Mouse (Mus musculus): Measurements from ENCODE around the gene Stk24. TPM values are rescaled to one million over a fixed set of nuclear protein-coding genes. Genes with fewer than 3 reads are reported as not detected.
A peak's percentile ranks its signal among the peaks of the same experiment; 100 is the strongest.

Stk24 gene
- polyA plus RNA-seq, 1 experiment from 2014 or later: 34.0 TPM

- Histone ChIP-seq H3K9ac (ENCODE audit: low read length) (no peak overlapping the region), H3K4me2 (replicated peaks; ENCODE audit: low read depth) (no peak overlapping the region), H3K9me3 (ENCODE audit: control insufficient read depth, low read length) (no peaks in the 10 kb centered on the region), H3K4me3 (ENCODE audit: low read depth, low read length) (no peak overlapping the region), H3K27me3 (ENCODE audit: control insufficient read depth, insufficient read depth, low read length) (no peaks in the 10 kb centered on the region), H3K4me1 (replicated peaks; ENCODE audit: control insufficient read depth, insufficient read depth) (peaks cover 28% of the 10 kb centered on the region), H3K27ac (replicated peaks) (peak overlapping the region; percentile 67), H3K36me3 (ENCODE audit: control insufficient read depth, insufficient read depth, low read length) (no peaks in the 10 kb centered on the region)
- DNase-seq (ENCODE audit: low spot score) (peak; percentile 68), ATAC-seq (ENCODE audit: low FRiP score, low TSS enrichment) (peak; percentile 85)
- TF ChIP-seq EP300 (optimal IDR thresholded peaks at IDR 0.05) (no peak), CTCF (IDR thresholded peaks at IDR 0.05; ENCODE audit: low read depth) (peak; percentile 58)
- 48% methylated on average over 17 of the region's 17 CpGs for WGBS
Observed at GRCm38 (mm10) chr14:121361319-121362114, 18.3 kb downstream of the Stk24 start.

- no peak overlapping the region for H3K4me3 ChIP-seq (ENCODE audit: low read depth, low read length)
- DNase-seq (ENCODE audit: low spot score): no peak
Observed at GRCm38 (mm10) chr14:121359850-121360249, 20.0 kb downstream of the Stk24 start.

GRCm38 (mm10) chr14:121359015-121359414 lies 20.8 kb downstream of the Stk24 start:
- H3K27ac ChIP-seq (replicated peaks): peak overlapping the region; percentile 58
- ATAC-seq (ENCODE audit: low FRiP score, low TSS enrichment) (no peak), DNase-seq (ENCODE audit: low spot score) (no peak)
- WGBS: 19% methylated on average over 3 of the region's 3 CpGs
- TF ChIP-seq EP300 (optimal IDR thresholded peaks at IDR 0.05): no peak
- TF ChIP-seq CTCF (IDR thresholded peaks at IDR 0.05; ENCODE audit: low read depth): no peak
- H3K27me3 ChIP-seq (ENCODE audit: control insufficient read depth, insufficient read depth, low read length): no peaks in the 10 kb centered on the region
- H3K4me2 ChIP-seq (replicated peaks; ENCODE audit: low read depth): no peak overlapping the region
- H3K4me3 ChIP-seq (ENCODE audit: low read depth, low read length): no peak overlapping the region
- no peaks in the 10 kb centered on the region for H3K9me3 ChIP-seq (ENCODE audit: control insufficient read depth, low read length)
- peaks cover 27% of the 10 kb centered on the region for H3K4me1 ChIP-seq (replicated peaks; ENCODE audit: control insufficient read depth, insufficient read depth)
- H3K9ac ChIP-seq (ENCODE audit: low read length): no peak overlapping the region
- no peaks in the 10 kb centered on the region for H3K36me3 ChIP-seq (ENCODE audit: control insufficient read depth, insufficient read depth, low read length)

More at GRCm38 (mm10) chr14:121359850-121360249, 20.0 kb downstream of the Stk24 start:
- Histone ChIP-seq H3K27ac (replicated peaks) (no peak overlapping the region; the same call in 1 of the 2 replicates), H3K36me3 (ENCODE audit: control insufficient read depth, insufficient read depth, low read length) (no peaks in the 10 kb centered on the region), H3K4me1 (replicated peaks; ENCODE audit: control insufficient read depth, insufficient read depth) (peaks cover 27% of the 10 kb centered on the region), H3K4me2 (replicated peaks; ENCODE audit: low read depth) (no peak overlapping the region), H3K27me3 (ENCODE audit: control insufficient read depth, insufficient read depth, low read length) (no peaks in the 10 kb centered on the region), H3K9ac (ENCODE audit: low read length) (no peak overlapping the region), H3K9me3 (ENCODE audit: control insufficient read depth, low read length) (no peaks in the 10 kb centered on the region)
- WGBS: 73% methylated on average over 8 of the region's 8 CpGs
- no peak for ATAC-seq (ENCODE audit: low FRiP score, low TSS enrichment)
- TF ChIP-seq CTCF (IDR thresholded peaks at IDR 0.05; ENCODE audit: low read depth) (no peak), EP300 (optimal IDR thresholded peaks at IDR 0.05) (no peak)

DNA sequence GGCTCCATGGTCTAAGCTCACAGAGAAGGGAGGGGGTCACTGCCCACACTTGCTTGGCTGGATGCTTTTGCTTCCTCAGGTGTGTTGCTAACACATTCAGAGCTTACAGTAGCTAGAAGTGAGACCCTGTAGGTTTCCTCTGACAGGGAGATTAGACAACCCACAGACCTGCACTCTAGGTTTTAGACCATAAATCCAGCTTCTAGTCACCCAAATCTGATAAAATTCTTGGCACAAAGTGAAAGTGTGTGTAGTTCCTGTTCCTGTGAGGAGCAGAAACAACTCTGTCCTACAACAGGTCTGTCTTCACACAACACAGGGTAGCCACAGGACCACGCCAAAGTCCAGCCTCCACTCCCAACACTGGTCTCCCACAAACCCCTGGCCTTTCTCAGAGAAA lies 21.5 kb downstream of the Stk24 start:
- DNase-seq (ENCODE audit: low spot score): no peak
- H3K27ac ChIP-seq (replicated peaks): peak overlapping the region; percentile 1; the same call in 1 of the 2 replicates
- WGBS: 69% methylated on average over 1 of the region's 1 CpGs
- peaks cover 27% of the 10 kb centered on the region for H3K4me1 ChIP-seq (replicated peaks; ENCODE audit: control insufficient read depth, insufficient read depth)
- no peak overlapping the region for H3K9ac ChIP-seq (ENCODE audit: low read length)
- no peak for TF ChIP-seq CTCF (IDR thresholded peaks at IDR 0.05; ENCODE audit: low read depth)
- no peaks in the 10 kb centered on the region for H3K36me3 ChIP-seq (ENCODE audit: control insufficient read depth, insufficient read depth, low read length)
- no peak for ATAC-seq (ENCODE audit: low FRiP score, low TSS enrichment)
- H3K4me2 ChIP-seq (replicated peaks; ENCODE audit: low read depth): no peak overlapping the region
- no peak overlapping the region for H3K4me3 ChIP-seq (ENCODE audit: low read depth, low read length)
- no peaks in the 10 kb centered on the region for H3K9me3 ChIP-seq (ENCODE audit: control insufficient read depth, low read length)
- no peaks in the 10 kb centered on the region for H3K27me3 ChIP-seq (ENCODE audit: control insufficient read depth, insufficient read depth, low read length)

DNA sequence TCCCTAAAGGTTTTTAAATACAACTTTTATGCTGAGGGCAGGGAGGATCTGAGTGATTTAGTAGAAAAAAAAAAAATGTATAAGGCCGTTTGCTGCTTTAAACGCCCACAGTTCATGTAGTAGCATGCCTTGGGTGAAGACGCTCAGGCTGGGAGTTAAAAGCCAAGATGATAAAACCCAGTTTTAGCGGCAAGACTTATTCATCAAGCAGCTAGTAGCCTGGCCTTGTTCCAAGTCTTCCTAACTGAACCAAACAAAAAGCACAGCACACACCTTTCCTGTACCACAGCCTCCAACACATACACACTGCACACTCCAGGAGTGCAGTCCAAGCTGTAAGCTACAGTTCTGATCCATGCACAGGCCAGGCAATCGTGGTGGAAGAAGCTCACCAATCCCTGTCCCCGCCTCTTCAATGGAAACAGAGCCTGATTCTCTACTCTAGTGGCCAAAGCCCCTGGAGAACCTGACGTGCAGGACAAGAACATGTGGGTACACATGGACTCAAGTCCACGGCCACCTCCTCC lies 23.4 kb downstream of the Stk24 start:
- 27% methylated on average over 8 of the region's 8 CpGs for WGBS
- no peak for TF ChIP-seq EP300 (optimal IDR thresholded peaks at IDR 0.05)
- no peak for TF ChIP-seq CTCF (IDR thresholded peaks at IDR 0.05; ENCODE audit: low read depth)
- H3K36me3 ChIP-seq (ENCODE audit: control insufficient read depth, insufficient read depth, low read length): no peaks in the 10 kb centered on the region
- ATAC-seq (ENCODE audit: low FRiP score, low TSS enrichment): no peak
- H3K4me2 ChIP-seq (replicated peaks; ENCODE audit: low read depth): no peak overlapping the region
- H3K27me3 ChIP-seq (ENCODE audit: control insufficient read depth, insufficient read depth, low read length): no peaks in the 10 kb centered on the region
- H3K9ac ChIP-seq (ENCODE audit: low read length): no peak overlapping the region
- DNase-seq (ENCODE audit: low spot score): no peak
- H3K27ac ChIP-seq (replicated peaks): peak overlapping the region; percentile 58
- no peaks in the 10 kb centered on the region for H3K9me3 ChIP-seq (ENCODE audit: control insufficient read depth, low read length)
- H3K4me1 ChIP-seq (replicated peaks; ENCODE audit: control insufficient read depth, insufficient read depth): peaks cover 26% of the 10 kb centered on the region
- no peak overlapping the region for H3K4me3 ChIP-seq (ENCODE audit: low read depth, low read length)

DNA sequence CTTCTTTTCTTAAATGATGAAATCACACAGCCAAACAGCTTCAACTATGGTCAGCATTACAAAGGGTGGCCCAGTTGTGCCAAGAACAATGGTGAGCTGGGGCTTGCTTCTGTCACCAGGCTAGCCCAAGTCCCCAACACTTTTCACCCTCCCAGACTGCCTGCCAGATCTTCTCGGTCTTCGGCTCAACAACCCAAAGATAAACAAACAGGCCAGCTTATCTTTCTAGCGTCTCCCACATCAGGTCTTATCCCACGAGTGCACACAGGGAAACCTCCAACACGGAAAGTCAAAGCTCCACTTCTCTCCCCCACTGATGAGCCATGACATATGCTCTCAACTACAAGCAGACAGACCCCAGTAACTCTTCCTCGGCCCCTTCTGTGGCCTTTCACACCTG lies 24.1 kb downstream of the Stk24 start:
- WGBS: 25% methylated on average over 6 of the region's 6 CpGs
- no peak for ATAC-seq (ENCODE audit: low FRiP score, low TSS enrichment)
- Histone ChIP-seq H3K27me3 (ENCODE audit: control insufficient read depth, insufficient read depth, low read length) (no peaks in the 10 kb centered on the region), H3K9me3 (ENCODE audit: control insufficient read depth, low read length) (no peaks in the 10 kb centered on the region), H3K4me2 (replicated peaks; ENCODE audit: low read depth) (no peak overlapping the region), H3K36me3 (ENCODE audit: control insufficient read depth, insufficient read depth, low read length) (no peaks in the 10 kb centered on the region), H3K9ac (ENCODE audit: low read length) (no peak overlapping the region), H3K4me1 (replicated peaks; ENCODE audit: control insufficient read depth, insufficient read depth) (peaks cover 24% of the 10 kb centered on the region), H3K27ac (replicated peaks) (no peak overlapping the region), H3K4me3 (ENCODE audit: low read depth, low read length) (no peak overlapping the region)
- no peak for DNase-seq (ENCODE audit: low spot score)
- TF ChIP-seq CTCF (IDR thresholded peaks at IDR 0.05; ENCODE audit: low read depth) (no peak), EP300 (optimal IDR thresholded peaks at IDR 0.05) (no peak)

Measured in stomach, postnatal 0 days (tissue).